Mouse (Mus musculus): Measurements from ENCODE around the gene Scarf2.

Gene Scarf2

DNA sequence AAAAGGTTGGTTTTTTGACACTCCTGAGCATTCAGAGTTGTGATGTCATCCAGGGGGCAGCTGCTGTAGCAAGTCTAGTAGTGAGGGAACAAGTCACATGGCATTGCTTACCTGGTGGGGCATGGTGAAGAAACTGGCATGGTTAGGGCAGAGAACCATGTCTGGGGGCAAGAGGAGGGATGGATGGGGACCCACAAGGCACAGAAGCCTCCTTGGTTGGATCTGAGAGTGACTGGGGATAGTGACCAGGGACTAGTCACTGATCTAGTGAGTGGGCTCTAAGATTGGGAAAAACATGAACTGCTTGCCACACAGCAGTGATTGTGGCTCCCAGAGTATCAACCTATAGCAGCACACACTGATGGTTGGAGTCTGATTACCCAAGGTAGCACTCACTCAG lies 2.5 kb downstream of the Scarf2 start:
- DNase-seq (ENCODE audit: low read depth, low spot score), result no peak

DNA sequence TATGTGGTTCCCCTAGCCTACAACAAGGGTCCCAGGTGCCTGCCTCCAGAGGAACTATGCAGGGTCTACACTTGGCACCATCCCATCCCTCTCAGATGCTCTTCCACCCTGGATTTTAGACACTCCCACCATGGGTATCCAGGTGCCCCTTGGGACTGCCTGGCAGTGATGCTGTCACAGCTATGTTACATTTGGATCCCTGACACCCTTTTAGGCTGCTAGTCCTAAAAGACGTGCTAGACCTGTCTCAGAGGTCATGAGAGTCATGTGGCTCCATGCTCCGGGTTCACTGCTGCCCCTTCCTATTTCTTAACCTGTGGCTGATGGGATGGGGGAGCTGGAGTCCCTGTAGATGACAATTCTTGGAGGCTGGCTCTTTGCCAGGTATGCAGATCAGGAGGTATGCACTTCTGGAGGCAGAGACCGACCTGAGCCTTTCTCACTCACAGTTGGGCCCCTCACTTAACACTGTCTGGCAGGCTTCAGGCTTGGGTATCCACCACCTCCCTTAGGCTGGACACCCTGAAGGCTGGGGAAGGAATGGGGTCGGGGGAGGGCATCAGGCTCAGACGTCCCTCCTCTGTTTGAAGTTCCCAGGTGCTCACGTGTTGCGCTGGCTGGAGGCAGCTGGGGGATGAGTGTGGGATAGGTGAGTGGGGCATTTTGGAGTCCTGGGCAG lies 4.8 kb downstream of the Scarf2 start:
- DNase-seq (ENCODE audit: low read depth, low spot score), result no peak

DNA sequence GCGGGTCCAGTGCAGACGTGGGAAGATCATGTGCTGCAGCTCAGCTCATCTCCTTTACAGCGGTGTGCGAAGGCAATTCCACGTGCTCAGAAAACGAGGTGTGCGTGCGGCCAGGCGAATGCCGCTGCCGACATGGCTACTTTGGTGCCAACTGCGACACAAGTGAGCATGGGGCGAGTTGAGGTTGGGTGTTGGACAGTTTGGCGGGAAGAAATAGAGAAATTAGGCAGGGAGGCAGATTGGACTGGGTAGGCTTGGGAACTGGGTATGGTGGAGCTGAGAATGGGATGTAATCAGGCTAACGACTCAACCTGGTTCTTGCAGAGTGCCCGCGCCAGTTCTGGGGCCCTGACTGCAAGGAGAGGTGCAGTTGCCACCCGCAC lies 5.4 kb downstream of the Scarf2 start:
- no peak for DNase-seq (ENCODE audit: low read depth, low spot score)

DNA sequence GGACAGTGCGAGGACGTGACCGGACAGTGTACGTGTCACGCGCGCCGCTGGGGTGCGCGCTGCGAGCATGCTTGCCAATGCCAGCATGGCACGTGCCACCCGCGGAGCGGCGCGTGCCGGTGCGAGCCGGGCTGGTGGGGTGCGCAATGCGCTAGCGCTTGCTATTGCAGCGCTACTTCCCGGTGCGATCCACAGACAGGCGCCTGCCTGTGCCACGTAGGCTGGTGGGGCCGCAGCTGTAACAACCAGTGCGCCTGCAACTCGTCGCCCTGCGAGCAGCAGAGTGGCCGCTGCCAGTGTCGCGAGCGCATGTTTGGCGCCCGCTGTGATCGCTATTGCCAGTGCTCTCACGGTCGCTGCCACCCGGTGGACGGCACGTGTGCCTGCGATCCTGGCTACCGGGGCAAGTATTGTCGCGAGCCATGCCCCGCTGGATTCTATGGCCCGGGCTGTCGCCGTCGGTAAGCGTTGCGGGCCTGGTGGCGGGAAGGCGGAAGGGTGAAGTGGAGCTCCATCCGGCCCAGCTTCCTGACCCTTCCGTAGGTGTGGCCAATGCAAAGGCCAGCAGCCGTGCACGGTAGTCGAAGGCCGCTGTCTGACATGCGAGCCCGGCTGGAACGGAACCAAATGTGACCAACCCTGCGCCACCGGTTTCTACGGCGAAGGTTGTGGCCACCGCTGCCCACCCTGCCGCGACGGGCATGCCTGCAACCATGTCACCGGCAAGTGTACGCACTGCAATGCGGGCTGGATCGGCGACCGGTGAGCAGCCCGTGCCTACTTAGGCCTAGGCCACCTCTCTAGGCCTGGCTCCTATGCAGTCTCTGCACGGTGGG lies 6.0 kb downstream of the Scarf2 start:
- DNase-seq (ENCODE audit: low read depth, low spot score), result peak; percentile 47

DNA sequence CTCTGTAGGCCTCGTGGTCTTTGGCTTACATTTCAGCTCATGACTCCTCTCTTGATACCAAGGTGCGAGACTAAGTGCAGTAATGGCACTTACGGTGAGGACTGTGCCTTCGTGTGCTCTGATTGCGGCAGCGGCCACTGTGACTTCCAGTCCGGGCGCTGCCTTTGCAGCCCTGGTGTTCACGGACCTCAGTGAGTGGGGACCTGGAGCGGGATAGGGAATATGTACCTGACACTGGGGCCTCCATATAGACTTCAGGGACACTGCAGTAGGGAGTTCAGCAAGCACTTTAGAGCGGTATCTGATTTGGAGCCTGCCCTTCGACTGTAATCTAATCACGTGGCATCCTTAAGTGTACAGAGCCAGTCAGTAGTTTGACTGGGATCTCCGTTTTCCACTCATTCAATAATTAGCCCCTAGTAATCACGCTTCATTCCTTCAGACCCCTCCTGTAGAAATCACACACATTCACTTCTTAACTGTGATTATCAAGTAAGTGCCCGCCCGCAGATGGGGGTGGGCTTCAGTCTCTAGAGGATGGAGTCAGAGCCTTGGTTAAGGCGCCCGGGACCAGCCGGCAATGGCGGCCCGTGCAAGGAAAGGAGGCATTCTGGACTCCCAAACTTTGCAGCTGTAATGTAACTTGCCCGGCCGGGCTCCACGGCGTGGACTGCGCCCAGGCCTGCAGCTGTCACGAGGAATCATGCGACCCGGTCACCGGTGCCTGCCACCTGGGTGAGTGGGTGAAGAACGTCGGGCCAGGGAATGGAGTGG lies 6.8 kb downstream of the Scarf2 start:
- no peak for DNase-seq (ENCODE audit: low read depth, low spot score)

DNA sequence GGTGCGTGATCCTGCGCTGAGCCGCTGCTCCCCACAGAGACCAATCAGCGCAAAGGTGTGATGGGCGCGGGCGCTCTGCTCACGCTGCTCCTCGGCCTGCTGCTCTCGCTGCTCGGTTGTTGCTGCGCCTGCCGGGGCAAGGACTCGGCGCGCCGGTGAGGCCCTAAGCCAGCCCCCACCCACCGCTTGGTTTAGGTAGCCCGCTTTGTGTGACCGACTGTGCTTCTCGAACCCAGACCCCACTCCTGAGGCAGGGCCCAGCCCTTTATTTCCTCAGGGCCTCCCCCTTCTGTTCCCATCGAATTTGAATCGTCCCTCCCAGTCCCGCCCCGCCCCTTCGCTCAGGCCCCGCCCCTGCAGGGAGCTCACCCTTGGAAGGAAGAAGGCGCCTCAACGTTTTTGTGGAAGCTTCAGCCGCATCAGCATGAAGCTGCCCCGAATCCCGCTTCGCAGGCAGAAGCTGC lies 7.4 kb downstream of the Scarf2 start:
- peak; percentile 65 for DNase-seq (ENCODE audit: low read depth, low spot score)

DNA sequence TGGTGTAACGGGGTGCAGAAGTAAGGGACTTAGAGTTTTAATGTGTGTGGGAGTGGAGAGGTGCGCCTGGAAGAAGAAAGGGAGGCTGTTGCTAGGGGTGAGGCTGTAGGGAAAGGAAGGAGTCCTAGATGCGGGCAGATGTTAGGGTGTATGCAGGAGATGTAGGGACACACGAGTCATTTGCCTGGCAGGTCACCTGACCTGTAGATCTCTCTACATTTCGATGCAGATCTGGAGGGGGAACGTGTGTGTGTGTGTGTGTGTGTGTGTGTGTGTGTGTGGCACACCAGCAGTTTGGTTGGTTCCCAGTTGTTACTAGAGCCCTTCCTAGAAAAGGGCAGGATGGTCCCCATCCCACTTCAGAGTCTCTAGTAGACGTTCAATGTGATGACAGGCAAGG lies 7.9 kb downstream of the Scarf2 start:
- no peak for DNase-seq (ENCODE audit: low read depth, low spot score)

DNA sequence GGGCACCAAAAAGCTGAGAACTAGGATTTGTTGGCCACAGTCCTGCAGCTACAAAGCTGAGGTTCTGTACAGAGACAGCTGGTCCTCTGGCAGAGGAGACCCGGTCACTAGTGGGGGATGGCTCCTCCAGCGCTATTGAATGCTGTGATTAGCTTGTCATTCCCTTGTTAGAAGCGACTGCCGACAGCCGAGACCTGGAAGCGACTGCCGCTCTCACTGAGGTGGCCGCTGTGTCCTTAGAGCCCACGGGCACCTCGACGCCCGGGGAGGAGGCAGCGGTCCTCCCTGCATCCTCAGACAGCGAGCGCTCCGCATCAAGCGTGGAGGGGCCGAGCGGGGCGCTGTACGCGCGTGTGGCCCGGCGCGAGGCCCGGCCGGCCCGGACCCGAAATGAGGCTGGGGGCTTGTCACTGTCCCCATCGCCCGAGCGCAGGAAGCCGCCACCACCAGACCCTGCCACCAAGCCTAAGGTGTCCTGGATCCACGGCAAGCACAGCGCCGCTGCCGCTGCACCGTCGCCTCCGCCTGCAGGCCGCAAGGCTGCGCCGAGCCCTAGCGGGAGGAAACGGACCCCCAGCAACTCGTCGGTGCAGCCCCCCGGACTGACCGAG lies 9.6 kb downstream of the Scarf2 start:
- DNase-seq (ENCODE audit: low read depth, low spot score), result peak; percentile 55

DNA sequence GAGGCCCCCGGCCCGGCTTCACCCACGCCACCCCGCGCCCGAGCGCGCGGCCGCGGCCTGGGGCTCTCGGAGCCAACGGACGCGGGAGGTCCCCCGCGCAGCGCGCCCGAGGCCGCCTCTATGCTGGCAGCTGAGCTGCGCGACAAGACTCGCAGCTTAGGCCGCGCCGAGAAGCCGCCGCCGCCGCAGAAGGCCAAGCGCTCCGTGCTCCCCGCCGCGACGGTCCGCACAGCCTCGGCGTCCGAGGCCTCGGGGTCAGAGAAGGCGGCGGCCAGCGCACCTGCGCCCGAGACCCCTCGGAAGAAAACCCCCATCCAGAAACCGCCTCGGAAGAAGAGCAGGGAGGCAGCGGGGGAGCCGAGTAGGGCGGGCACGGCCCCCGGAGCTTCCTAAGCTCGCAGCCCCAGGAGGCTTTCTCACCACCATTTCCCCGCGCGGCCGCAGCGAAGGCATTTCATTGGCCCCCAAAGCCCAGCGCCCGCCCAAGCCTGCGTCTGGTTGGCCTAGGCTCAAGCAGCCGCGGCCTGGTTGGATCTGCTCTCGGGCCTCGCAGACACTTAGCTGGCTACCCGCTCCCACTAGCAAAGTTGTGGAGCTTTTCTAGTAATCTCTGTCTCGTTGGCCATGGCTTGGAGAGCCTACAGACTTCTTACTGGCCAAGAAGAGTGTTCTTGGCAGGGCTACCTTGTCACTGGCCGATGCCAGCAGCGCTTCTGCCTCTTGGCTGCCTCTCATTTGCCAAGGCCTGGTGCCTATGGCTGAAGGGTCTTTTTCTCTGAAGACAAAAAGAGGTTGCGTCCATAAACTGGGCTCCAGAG lies 10.3 kb downstream of the Scarf2 start:
- peak; percentile 93 for DNase-seq (ENCODE audit: low read depth, low spot score)

DNA sequence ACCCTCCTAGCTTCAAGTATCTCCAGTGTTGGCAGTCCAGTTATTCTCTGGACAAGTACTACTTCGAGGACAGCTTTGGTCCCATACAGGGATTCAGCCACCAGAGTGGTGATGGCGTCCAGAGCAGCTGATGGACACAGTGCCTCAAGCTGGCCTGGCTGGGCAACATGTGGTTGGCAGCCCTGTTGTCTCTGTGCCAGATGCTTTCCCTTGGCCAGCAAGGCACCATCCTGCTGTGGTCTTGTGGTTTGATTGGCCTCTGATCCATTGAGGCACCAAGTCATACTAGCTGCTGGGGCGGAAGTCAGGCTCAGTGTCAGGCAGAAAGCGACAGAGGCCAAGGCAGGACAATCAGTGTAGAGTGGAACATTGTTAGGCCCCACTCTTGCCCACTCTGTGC lies 12.0 kb downstream of the Scarf2 start:
- no peak for DNase-seq (ENCODE audit: low read depth, low spot score)

DNA sequence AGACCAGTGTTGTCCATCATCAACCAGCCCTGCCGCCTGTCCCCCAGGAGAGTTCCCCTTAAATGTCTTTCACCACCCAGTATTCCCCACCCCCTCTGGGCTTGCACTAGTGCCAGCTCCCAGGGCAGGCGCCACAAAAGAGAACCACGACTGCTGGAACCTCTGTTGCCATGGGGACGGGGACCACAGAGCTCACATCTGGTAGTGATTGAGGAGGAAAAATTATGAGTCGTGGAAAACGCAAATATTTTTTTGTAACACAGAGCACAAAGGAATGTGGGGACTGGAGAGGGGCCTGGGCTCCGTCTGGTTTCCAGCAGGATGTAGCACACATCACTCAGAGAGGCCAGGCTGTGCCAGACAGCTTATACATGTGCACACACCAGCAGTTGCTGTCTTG lies 12.6 kb downstream of the Scarf2 start:
- no peak for DNase-seq (ENCODE audit: low read depth, low spot score)

DNA sequence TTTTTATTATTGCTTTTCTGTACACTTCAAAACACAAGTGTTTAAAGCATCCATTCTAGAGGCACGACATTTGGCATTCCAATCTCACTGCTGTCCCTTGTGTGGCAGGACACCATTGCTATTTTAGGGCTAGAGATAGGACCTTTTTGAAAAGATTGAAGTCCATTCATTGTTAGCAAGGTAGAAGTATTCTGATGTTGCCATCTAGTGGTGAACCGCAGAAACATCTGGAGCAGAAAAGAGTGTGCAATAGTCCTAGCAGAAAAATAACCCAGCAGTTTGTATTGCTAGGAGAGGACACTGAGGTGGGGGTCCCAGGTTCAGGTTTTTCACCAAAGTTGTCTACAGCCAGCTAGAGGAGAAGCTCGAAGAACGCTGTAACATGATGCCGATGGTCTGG lies 15.0 kb downstream of the Scarf2 start:
- DNase-seq (ENCODE audit: low read depth, low spot score), result peak; percentile 67

DNA sequence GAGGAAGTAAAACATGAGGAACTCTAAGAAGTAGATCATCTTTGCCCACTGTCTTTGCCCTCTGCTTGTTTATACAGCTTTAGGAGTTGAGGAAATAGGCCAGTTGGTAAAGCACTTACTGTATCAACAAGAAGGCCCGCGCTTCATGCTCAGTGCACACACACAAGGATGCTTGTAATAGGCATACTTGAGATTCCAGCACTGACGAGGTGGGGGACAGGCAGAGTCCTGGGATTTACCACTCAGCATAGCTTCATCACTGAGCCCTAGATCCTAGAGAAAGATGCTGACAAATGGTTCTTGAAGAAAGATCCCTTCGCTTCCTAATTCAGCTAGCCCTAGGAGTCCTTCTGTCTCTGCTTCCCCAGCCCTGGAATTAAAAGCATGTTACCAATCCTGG lies 16.1 kb downstream of the Scarf2 start:
- no peak for DNase-seq (ENCODE audit: low read depth, low spot score)

DNA sequence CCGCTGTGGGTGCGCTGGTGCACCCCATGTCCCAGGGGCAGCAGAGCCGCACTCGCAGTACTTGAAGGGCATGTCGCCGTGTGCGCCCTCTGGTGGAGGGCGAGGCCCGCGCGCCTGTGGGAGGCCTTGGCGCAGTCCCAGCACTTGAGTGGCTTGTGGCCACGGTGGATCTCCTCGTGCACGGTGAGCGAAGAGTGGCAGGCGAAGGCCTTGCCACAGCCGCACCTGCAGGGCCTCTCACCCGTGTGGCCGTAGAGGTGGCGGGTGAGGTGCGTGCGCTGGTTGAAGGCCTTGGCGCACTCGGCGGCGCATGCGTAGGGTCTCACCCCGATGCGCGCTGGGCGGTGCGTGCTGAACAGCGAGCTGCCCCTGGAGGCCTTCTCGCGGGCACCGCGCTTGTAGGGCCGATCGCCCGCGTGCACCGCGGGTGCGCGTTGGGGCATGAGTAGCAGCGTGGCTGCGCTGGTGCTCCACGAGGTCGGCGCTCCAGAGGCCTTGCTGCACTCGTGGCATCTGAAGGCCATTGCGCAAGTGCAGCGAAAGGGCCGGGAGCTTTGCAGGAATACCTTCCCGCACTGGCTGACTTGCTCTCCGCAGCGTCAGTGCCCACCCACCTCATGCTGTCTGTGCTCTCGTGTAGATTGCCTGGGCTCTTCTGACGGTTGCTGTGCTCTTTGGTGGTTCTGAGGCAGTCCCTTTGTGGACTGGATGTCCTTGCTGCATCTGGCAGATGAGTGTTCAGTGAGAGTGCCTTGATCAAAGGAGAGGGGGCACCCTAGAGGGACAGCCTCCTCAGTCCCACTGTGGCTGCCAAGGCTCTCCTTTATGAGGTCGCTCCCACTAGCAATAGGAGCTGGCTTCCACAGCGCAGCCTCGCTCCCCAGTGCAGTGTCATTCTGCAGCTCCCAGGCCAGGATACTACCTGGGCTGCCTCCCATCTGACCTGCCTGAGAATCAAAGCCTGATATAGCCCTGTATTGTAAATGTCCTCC lies 18.6 kb downstream of the Scarf2 start:
- peak; percentile 93 for DNase-seq (ENCODE audit: low read depth, low spot score)

DNA sequence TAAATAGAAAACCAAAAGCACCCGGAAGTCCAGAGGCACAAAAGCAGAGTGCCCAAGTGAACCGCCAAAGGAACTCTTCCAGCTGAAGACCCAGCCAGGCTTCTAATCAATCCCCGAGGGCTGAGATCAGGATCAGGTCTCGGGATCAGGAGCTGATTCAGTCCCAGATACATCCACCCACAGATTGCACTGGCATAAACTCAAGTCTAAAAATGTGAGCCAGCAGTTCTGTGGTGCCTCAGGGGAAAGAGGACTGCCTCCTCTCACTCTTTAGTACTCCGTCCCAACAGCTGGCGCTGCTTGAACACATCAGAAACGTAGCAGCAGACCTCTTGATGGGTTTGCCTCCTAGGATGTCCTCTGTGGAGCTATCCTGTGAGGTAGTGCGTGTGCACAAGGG lies 19.4 kb downstream of the Scarf2 start:
- DNase-seq (ENCODE audit: low read depth, low spot score), result no peak

DNA sequence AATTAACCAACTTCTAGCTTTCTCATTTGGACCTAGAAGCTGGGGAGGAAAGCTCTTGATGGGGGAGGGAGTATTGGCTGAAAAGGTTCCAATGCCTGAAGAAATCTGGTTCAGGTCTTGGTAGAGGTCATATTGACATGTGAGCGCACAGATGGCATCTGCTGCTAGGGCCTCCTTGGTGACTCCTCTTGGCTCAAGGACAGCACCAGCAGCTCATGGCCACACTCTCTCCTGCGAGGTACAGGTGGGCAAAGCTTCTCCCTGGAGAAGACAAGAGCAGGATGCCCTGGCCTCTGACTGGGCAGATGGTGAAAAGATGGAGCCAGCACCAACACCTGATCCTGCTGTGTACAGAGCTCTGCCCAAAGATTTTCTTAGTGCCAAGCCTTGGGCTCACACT lies 29.4 kb downstream of the Scarf2 start:
- DNase-seq (ENCODE audit: low read depth, low spot score), result no peak

DNA sequence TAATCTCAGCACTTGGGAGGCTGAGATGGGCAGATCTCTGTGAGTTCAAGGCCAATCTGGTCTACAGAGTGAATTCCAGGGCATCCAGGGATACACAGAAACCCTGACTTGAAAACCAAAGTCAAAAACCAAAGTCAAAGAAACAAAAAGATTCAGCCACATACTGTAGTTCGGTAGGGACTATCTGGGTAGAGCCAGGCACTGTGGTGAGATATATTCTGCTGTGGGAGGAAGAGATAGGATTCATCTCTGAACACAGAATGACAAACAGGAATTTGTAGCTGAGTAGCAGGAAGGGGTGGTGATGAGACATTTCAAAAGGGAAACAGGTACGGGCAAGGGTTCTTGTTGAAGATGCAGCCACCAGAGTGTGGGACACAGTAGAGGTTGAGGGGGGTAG lies 31.1 kb downstream of the Scarf2 start:
- DNase-seq (ENCODE audit: low read depth, low spot score), result no peak

DNA sequence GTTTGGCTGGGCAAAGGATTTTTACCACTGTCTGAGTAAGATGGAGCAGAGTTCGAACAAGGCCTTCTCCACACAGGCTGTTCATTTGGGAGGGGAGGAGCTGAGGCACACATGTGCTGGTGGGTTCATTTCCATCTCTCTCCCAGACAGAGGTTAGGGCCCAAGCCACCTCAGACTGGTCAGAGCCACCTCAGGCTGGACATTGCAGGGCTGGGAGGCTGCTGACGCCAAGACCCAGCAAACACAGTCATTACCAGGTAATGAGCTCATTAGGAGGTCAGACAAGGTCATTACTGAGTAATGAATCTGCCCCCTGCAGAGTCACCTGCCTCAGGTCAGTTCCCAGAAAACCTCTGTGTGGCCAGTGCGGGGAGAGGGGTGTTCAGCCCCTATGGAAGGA lies 31.8 kb downstream of the Scarf2 start:
- DNase-seq (ENCODE audit: low read depth, low spot score), result no peak

DNA sequence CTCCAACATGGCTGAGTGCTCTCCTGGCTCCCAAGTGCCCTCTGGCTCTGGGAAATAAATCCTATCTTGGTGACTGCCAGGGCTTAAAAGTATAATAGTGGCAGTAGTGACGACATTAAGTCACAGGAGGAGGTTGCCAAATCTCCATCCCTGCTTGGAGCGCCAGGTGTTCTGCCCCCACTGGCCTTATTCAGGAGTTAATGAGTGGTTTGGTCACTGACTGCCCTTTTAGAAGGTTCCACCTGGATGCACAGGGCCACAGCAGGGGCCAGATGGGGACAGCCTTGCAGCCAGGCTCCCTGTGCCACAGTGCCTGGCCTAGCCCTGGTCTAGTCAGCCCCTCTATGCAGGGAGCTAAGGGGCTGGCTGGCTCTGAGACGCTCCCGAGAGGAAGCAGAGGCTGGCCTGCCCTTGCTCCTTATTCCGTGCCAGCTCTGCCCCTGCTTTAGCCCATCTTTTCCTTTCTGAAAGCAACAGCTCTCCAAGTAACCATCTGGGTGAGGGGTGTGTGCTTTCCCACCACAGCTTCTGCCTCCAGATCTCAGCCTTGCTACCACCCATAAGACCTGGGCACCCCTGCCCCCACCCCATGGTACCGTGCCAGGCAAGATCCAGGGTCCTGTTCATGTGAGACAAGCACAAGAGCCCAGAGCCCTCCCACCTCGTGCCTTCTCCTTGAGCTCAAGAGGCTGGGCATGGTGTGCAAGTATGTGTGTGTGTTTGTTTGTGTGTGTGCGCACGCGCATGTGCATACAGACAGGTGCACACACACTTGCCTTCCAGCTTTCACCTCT lies 33.5 kb downstream of the Scarf2 start:
- DNase-seq (ENCODE audit: low read depth, low spot score), result no peak
